Mouse (Mus musculus) heart, adult 2 months (tissue): Measurements from ENCODE around the gene Pym1.

ENCODE experiments used
- CTCF ChIP-seq: fragments of 200-600 bp; IDR thresholded peaks from 2 replicates; pipeline ENCODE4 v1.8.1; 2022; ENCODE audit warnings: antibody characterized with exemption, mild to moderate bottlenecking, moderate library complexity
- EP300 ChIP-seq: fragments of 200-500 bp; IDR thresholded peaks from 2 replicates; pipeline ENCODE4 v1.6.1; 2011; ENCODE audit warnings: low read depth, low read length, control low read depth; ENCODE audit not compliant: insufficient read depth
- POLR2A ChIP-seq: fragments of 200-500 bp; IDR thresholded peaks from 2 replicates; pipeline ENCODE4 v1.6.1; 2011; ENCODE audit warnings: mild to moderate bottlenecking, low read depth, low read length, control low read depth; ENCODE audit not compliant: insufficient read depth

- no peak for TF ChIP-seq EP300
- no peak for TF ChIP-seq POLR2A
- no peak for TF ChIP-seq CTCF
Measured at GRCm38 (mm10) chr10:128715559-128716537, 31.8 kb upstream of the Pym1 start.
